Mouse (Mus musculus) megakaryocyte-erythroid progenitor cell, adult 5-6 weeks (primary cell): ENCODE results near the gene Bpifb9a. TPM values are rescaled to one million over a fixed set of nuclear protein-coding genes. Genes with fewer than 3 reads are reported as not detected.
"Not testable (repeated sequence)": the region's sequence is repeated elsewhere in the genome, so short reads cannot be mapped to it uniquely, and the experiment has no call there.

Experiments
- ATAC-seq: replicated peaks from 2 replicates; pipeline ENCODE4 v1.8.0; 2016; ENCODE audit warnings: mild to moderate bottlenecking, inconsistent platforms; ENCODE audit not compliant: severe bottlenecking, poor library complexity, low FRiP score, low TSS enrichment
- total RNA-seq, 2 experiments: library from RNA; stranded (forward) in 1 of 2; stranded (reverse) in 1 of 2; fragments of 200-1000, 215-1000 nt in 1 of 2; fragments of >200 nt in 1 of 2; fragmentation: Nextera tagmentation in 1 of 2; gene quantifications; 2 replicates each; pipeline ENCODE4 v1.2.3; 2014 to 2017

The Bpifb9a gene
- total RNA-seq, 2 experiments from 2014 or later: not detected

DNA sequence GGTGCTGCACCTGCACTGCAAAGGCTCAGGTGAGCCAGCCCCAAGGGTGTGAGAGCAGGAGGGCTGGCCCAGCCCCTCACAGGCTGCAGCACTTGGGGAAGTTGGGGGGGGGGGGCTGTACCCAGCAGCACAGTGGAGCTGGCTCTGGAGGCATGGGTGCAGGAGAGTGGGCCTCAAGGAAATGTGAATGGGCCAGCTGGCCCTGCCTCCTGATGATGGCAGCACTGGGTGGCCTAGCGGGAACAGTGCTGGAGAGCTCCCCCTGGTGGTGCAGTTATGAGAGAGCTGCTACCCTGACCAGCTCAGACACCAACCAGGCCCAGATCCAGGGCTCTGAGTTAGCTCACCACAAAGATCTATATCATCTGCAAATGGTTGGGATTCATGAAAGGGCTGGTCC is 42.8 kb downstream of the Bpifb9a start:
- ATAC-seq: peak; percentile 98

DNA sequence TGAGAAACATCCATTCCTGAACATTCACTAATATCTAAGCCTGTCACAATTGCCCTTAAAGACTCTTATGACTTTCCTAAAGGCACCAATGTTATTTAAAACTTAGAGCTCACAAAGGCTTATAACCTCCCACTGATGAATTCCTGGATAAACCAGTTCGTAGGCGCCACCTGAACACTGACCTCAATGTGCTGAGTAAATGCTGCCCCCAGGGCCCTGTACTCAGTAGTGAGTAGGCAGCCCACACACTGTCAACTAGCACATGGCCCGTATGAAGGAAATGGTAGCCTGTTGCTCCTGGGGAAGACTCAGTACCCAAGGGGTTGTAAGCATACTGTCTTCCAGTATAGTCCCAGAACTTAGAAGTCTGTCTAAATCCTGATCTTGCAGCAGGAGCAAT is 44.1 kb downstream of the Bpifb9a start:
- ATAC-seq: no peak

DNA sequence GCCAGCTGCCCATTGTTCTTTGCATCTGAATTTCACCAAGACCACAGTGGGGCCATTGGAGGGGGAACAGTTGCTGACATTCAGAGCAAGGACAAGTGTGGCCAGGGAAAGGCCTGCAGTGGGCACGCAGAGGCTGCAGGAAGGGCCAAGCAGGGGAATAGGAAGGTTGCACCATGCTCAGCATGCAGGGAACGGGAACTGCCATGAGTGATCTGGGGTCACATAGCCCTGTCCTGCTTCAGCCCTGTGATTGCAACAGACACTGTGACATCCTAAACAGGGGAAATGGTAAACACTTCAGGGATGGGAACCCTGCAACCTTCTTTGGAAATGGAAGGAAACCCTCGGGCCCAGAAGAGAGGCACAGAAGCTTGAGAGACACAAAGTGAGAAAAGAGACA is 47.0 kb downstream of the Bpifb9a start:
- not testable (repeated sequence) for ATAC-seq

DNA sequence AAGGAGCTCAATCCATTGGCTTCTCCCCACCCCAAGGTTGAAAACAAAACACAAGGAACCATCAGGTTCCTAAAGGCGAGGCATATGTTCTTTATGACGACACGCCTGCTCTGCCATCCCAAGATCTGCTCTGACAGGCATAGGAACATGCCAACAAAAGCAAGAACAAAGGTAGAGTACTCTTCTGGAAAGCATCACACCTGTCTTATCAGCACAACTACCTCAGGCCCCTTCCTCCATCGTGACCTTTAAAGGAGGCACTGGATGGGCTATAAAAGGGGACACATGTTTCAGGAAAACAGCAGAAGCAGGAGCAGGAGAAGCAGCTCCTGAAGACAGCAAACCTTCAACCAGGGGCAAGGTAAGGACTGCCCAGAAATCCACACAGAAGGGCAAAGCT is 49.3 kb downstream of the Bpifb9a start, which contains the start of gene Bpifb9b:
Gene Bpifb9b (plus strand): TSS at position 301 of the 400 bp plus-strand sequence.
- not testable (repeated sequence) for ATAC-seq

DNA sequence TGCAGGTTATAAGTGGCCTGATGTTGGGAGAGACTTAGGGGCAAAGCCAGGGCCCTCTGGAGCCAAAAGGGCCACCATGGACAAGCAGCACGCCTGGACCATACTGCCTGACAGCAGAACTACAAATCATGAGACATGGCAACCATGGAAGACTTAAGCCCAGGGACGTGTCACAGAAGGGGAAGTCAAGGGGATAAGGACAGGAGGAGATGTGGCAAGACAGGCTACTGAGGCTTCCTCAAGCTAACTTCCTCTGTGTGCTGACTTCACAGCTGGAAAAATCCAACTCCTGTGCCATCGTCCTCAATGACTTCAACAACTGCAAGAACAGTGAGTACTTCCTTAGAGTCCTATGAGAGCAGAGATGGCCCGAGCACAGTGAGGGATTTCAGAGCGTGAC is 56.1 kb downstream of the Bpifb9a start:
- ATAC-seq: not testable (repeated sequence)

Other genes starting within 250 kb of the Bpifb9a start
- gene Bpifa2, start 249.6 kb upstream of the Bpifb9a start, total RNA-seq (2014; fragmentation: Nextera tagmentation): not detected in 2 replicates
- gene Bpifa2, start 249.6 kb upstream of the Bpifb9a start, total RNA-seq (2017): not detected in 2 replicates
- not detected in 2 replicates for gene Bpifa3, start 127.5 kb upstream of the Bpifb9a start, total RNA-seq (2014; fragmentation: Nextera tagmentation)
- not detected in 2 replicates for gene Bpifa3, start 127.5 kb upstream of the Bpifb9a start, total RNA-seq (2017)
- gene Bpifa1, start 115.0 kb upstream of the Bpifb9a start, total RNA-seq (2014; fragmentation: Nextera tagmentation): not detected in 2 replicates
- gene Bpifa1, start 115.0 kb upstream of the Bpifb9a start, total RNA-seq (2017): not detected in 2 replicates
- not detected in 2 replicates for gene Bpifa5, start 95.2 kb upstream of the Bpifb9a start, total RNA-seq (2014; fragmentation: Nextera tagmentation)
- gene Bpifa5, start 95.2 kb upstream of the Bpifb9a start, total RNA-seq (2017): not detected in 2 replicates
- gene Bpifb1, start 67.0 kb upstream of the Bpifb9a start, total RNA-seq (2014; fragmentation: Nextera tagmentation): not detected in 2 replicates
- not detected in 2 replicates for gene Bpifb1, start 67.0 kb upstream of the Bpifb9a start, total RNA-seq (2017)
- gene Bpifb5, start 34.1 kb upstream of the Bpifb9a start, total RNA-seq (2014; fragmentation: Nextera tagmentation): not detected in 2 replicates
- not detected in 2 replicates for gene Bpifb5, start 34.1 kb upstream of the Bpifb9a start, total RNA-seq (2017)
- not detected in 2 replicates for gene Bpifb9b, start 49.4 kb downstream of the Bpifb9a start, total RNA-seq (2014; fragmentation: Nextera tagmentation)
- gene Bpifb9b, start 49.4 kb downstream of the Bpifb9a start, total RNA-seq (2017): not detected in 2 replicates
- 18.8 and 27.3 TPM in 2 replicates for gene Cdk5rap1, start 115.2 kb downstream of the Bpifb9a start, total RNA-seq (2014; fragmentation: Nextera tagmentation)
- gene Cdk5rap1, start 115.2 kb downstream of the Bpifb9a start, total RNA-seq (2017): 22.9 and 27.9 TPM in 2 replicates
- gene Snta1, start 150.2 kb downstream of the Bpifb9a start, total RNA-seq (2014; fragmentation: Nextera tagmentation): 0.27 and 1.5 TPM in 2 replicates
- gene Snta1, start 150.2 kb downstream of the Bpifb9a start, total RNA-seq (2017): 0.76 TPM in 1 of 2 replicates, not detected in the other
- gene Cbfa2t2, start 178.6 kb downstream of the Bpifb9a start, total RNA-seq (2014; fragmentation: Nextera tagmentation): 17.0 and 20.8 TPM in 2 replicates
- 10.4 and 18.8 TPM in 2 replicates for gene Cbfa2t2, start 178.6 kb downstream of the Bpifb9a start, total RNA-seq (2017)